Mouse (Mus musculus): Measurements from ENCODE around the gene Tbc1d10c.

DNA sequence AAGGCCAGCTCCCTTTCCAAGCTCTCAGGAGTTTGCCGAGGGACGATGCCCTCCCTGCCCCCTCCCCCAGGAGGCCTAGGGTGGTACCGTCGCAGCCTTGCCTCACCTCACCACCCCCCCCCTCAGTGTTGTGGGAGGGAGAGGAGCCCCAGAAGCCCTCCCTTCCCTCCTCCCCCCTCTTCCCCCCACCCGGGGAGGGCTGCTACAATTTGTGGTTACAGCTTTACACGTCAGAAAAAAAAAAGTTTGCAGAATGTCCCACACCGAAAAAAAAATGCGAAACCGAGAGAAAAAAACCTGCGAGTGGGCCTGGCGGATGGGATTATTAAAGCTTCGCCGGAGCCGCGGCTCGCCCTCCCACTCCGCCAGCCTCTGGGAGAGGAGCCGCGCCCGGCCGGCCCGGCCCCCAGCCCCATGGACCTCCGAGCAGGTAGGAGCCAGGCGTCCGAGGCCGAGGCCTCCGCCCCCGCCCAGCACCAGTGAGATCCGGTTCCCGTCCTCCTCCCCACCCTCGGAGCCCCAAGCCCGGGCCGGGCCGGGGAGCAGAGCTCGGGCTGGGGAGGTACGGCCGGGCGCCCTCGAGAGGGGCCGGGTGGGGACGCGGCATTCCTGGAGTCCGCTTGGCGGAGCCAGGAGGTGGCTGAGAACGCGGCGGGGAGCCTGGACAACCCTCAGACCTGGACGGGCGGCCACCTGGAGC is 23.1 kb upstream of the Tbc1d10c start, which contains the start of the genes Clcf1 and AC109138.7:
- TF ChIP-seq POLR2A (IDR thresholded peaks at IDR 0.05; ENCODE audit: low read depth, low read length) (no peak; the same call in 1 of the 2 replicates), MYC (IDR thresholded peaks at IDR 0.05; ENCODE audit: low read depth, low read length) (no peak), ZC3H11A (IDR thresholded peaks at IDR 0.05; ENCODE audit: low read depth, low read length) (no peak), CTCF (conservative IDR thresholded peaks at IDR 0.05 in 1 of 2, IDR thresholded peaks at IDR 0.05 in 1 of 2; ENCODE audit: low read depth in 2 of 2, low read length in 2 of 2) (no peak), KAT2A (IDR thresholded peaks at IDR 0.05; ENCODE audit: insufficient replicate concordance, low read length) (no peak), GABPA (IDR thresholded peaks at IDR 0.05; ENCODE audit: insufficient replicate concordance, low read depth, low read length) (no peak), CHD1 (IDR thresholded peaks at IDR 0.05; ENCODE audit: low read depth, low read length) (no peak)
